Mouse (Mus musculus): ENCODE measurements at regions not wholly inside any gene's neighbourhood (a gene's known extent, or its start where the extent isn't known, plus 50 kb on each side); places are given as distances from the start of the nearest gene placed in this dataset.

GRCm38 (mm10) chr16:29871395-29871794 lies 192.8 kb upstream of the Hes1 start:
- no peaks in the 10 kb centered on the region for H3K27me3 ChIP-seq (ENCODE audit: control insufficient read depth, insufficient read depth, low read length)
- TF ChIP-seq POLR2A (IDR thresholded peaks at IDR 0.05; ENCODE audit: borderline replicate concordance, extremely low read depth, insufficient read depth, insufficient read length), result no peak
- WGBS, result 91% methylated on average over 5 of the region's 5 CpGs
- no peak overlapping the region for H3K4me3 ChIP-seq (replicated peaks; ENCODE audit: low read length)
- H3K27ac ChIP-seq (replicated peaks; ENCODE audit: low read depth, low read length), result no peak overlapping the region
- no peak for ATAC-seq (ENCODE audit: low FRiP score, low read depth)
- no peak overlapping the region for H3K4me2 ChIP-seq (replicated peaks; ENCODE audit: low read depth, low read length, severe bottlenecking)
- H3K36me3 ChIP-seq (ENCODE audit: control insufficient read depth, insufficient read depth, low read length), result no peaks in the 10 kb centered on the region
- H3K9me3 ChIP-seq (ENCODE audit: control insufficient read depth, low read length), result no peaks in the 10 kb centered on the region
- no peak overlapping the region for H3K9ac ChIP-seq (ENCODE audit: low read depth, low read length, severe bottlenecking)
- H3K4me1 ChIP-seq (ENCODE audit: control insufficient read depth, insufficient read depth, low read length), result 0 out of 2 replicates have a peak, but pooled peaks cover 3% of the 10 kb centered on the region
- DNase-seq (ENCODE audit: low spot score), result no peak

GRCm38 (mm10) chr16:29876196-29876595 lies 188.0 kb upstream of the Hes1 start:
- Histone ChIP-seq H3K9me3 (ENCODE audit: control insufficient read depth, low read length) (no peaks in the 10 kb centered on the region), H3K27me3 (ENCODE audit: control insufficient read depth, insufficient read depth, low read length) (no peaks in the 10 kb centered on the region), H3K9ac (ENCODE audit: low read depth, low read length, severe bottlenecking) (no peak overlapping the region), H3K27ac (replicated peaks; ENCODE audit: low read depth, low read length) (no peak overlapping the region), H3K4me1 (ENCODE audit: control insufficient read depth, insufficient read depth, low read length) (peaks cover 4% of the 10 kb centered on the region), H3K4me2 (replicated peaks; ENCODE audit: low read depth, low read length, severe bottlenecking) (no peak overlapping the region), H3K36me3 (ENCODE audit: control insufficient read depth, insufficient read depth, low read length) (no peaks in the 10 kb centered on the region), H3K4me3 (replicated peaks; ENCODE audit: low read length) (no peak overlapping the region)
- no peak for TF ChIP-seq POLR2A (IDR thresholded peaks at IDR 0.05; ENCODE audit: borderline replicate concordance, extremely low read depth, insufficient read depth, insufficient read length)
- ATAC-seq (ENCODE audit: low FRiP score, low read depth), result no peak
- whole genome bisulfite sequencing, result 45% methylated on average over 8 of the region's 8 CpGs
- DNase-seq (ENCODE audit: low spot score), result no peak

- no peak overlapping the region for H3K4me2 ChIP-seq (replicated peaks; ENCODE audit: low read depth, low read length, severe bottlenecking)
- DNase-seq (ENCODE audit: low spot score) (no peak), ATAC-seq (ENCODE audit: low FRiP score, low read depth) (peak; percentile 55; the same call in 1 of the 2 replicates)
- WGBS, result 42% methylated on average over 10 of the region's 10 CpGs
- H3K27ac ChIP-seq (replicated peaks; ENCODE audit: low read depth, low read length), result no peak overlapping the region
- peaks cover 16% of the 10 kb centered on the region for H3K4me1 ChIP-seq (ENCODE audit: control insufficient read depth, insufficient read depth, low read length)
- no peaks in the 10 kb centered on the region for H3K9me3 ChIP-seq (ENCODE audit: control insufficient read depth, low read length)
- no peaks in the 10 kb centered on the region for H3K36me3 ChIP-seq (ENCODE audit: control insufficient read depth, insufficient read depth, low read length)
- TF ChIP-seq POLR2A (IDR thresholded peaks at IDR 0.05; ENCODE audit: borderline replicate concordance, extremely low read depth, insufficient read depth, insufficient read length), result no peak
- no peak overlapping the region for H3K4me3 ChIP-seq (replicated peaks; ENCODE audit: low read length)
- no peaks in the 10 kb centered on the region for H3K27me3 ChIP-seq (ENCODE audit: control insufficient read depth, insufficient read depth, low read length)
- H3K9ac ChIP-seq (ENCODE audit: low read depth, low read length, severe bottlenecking), result no peak overlapping the region
Observed at GRCm38 (mm10) chr16:29877372-29878123, 186.6 kb upstream of the Hes1 start.

GRCm38 (mm10) chr16:29879665-29880064 lies 184.5 kb upstream of the Hes1 start:
- H3K4me2 ChIP-seq (replicated peaks; ENCODE audit: low read depth, low read length, severe bottlenecking), result no peak overlapping the region
- no peak overlapping the region for H3K27ac ChIP-seq (replicated peaks; ENCODE audit: low read depth, low read length)
- no peak for ATAC-seq (ENCODE audit: low FRiP score, low read depth)
- no peak for DNase-seq (ENCODE audit: low spot score)
- H3K36me3 ChIP-seq (ENCODE audit: control insufficient read depth, insufficient read depth, low read length), result no peaks in the 10 kb centered on the region
- H3K9ac ChIP-seq (ENCODE audit: low read depth, low read length, severe bottlenecking), result no peak overlapping the region
- peaks cover 35% of the 10 kb centered on the region for H3K4me1 ChIP-seq (ENCODE audit: control insufficient read depth, insufficient read depth, low read length)
- 73% methylated on average over 6 of the region's 6 CpGs for WGBS
- no peaks in the 10 kb centered on the region for H3K27me3 ChIP-seq (ENCODE audit: control insufficient read depth, insufficient read depth, low read length)
- no peak for TF ChIP-seq POLR2A (IDR thresholded peaks at IDR 0.05; ENCODE audit: borderline replicate concordance, extremely low read depth, insufficient read depth, insufficient read length)
- no peak overlapping the region for H3K4me3 ChIP-seq (replicated peaks; ENCODE audit: low read length)
- no peaks in the 10 kb centered on the region for H3K9me3 ChIP-seq (ENCODE audit: control insufficient read depth, low read length)

GRCm38 (mm10) chr16:29881497-29881896 lies 182.7 kb upstream of the Hes1 start:
- no peak overlapping the region for H3K9ac ChIP-seq (ENCODE audit: low read depth, low read length, severe bottlenecking)
- no peak overlapping the region for H3K4me3 ChIP-seq (replicated peaks; ENCODE audit: low read length)
- ATAC-seq (ENCODE audit: low FRiP score, low read depth) (no peak), DNase-seq (ENCODE audit: low spot score) (no peak)
- no peak overlapping the region for H3K27ac ChIP-seq (replicated peaks; ENCODE audit: low read depth, low read length)
- no peak for TF ChIP-seq POLR2A (IDR thresholded peaks at IDR 0.05; ENCODE audit: borderline replicate concordance, extremely low read depth, insufficient read depth, insufficient read length)
- H3K36me3 ChIP-seq (ENCODE audit: control insufficient read depth, insufficient read depth, low read length), result no peaks in the 10 kb centered on the region
- 30% methylated on average over 12 of the region's 12 CpGs for WGBS
- H3K4me1 ChIP-seq (ENCODE audit: control insufficient read depth, insufficient read depth, low read length), result peaks cover 43% of the 10 kb centered on the region
- H3K4me2 ChIP-seq (replicated peaks; ENCODE audit: low read depth, low read length, severe bottlenecking), result no peak overlapping the region
- H3K27me3 ChIP-seq (ENCODE audit: control insufficient read depth, insufficient read depth, low read length), result no peaks in the 10 kb centered on the region
- H3K9me3 ChIP-seq (ENCODE audit: control insufficient read depth, low read length), result no peaks in the 10 kb centered on the region
